Mouse (Mus musculus) liver, embryonic 14.5 days (tissue): ENCODE results near the gene Fcho1. TPM values are rescaled to one million over a fixed set of nuclear protein-coding genes. Genes with fewer than 3 reads are reported as not detected.
"Not testable (repeated sequence)": the region's sequence is repeated elsewhere in the genome, so short reads cannot be mapped to it uniquely, and the experiment has no call there.

ENCODE experiments used
- ATAC-seq: fragments of 200-750 bp; cut with Nextera tagmentation; 2 replicates; pipeline ENCODE4 v1.8.0; 2017; ENCODE audit warnings: moderate number of reproducible peaks, mild to moderate bottlenecking, moderate library complexity; ENCODE audit not compliant: insufficient read depth
- DNase-seq, 3 experiments: peaks; one replicate each; pipeline ENCODE4 v3.0.0-alpha.2; 2012 to 2013; ENCODE audit warnings: low read depth in 3 of 3, low spot score in 3 of 3
- H3K27ac ChIP-seq: fragments of 300-500 bp; sonication (generic); 2 replicates; pipeline ENCODE4 v1.5.1; 2014; ENCODE audit warnings: moderate library complexity, mild to moderate bottlenecking, control low read depth, inconsistent platforms
- H3K27me3 ChIP-seq: fragments of 300-500 bp; sonication (generic); 2 replicates; pipeline ENCODE4 v1.6.1; 2014; ENCODE audit warnings: mild to moderate bottlenecking, low read length, moderate library complexity; ENCODE audit not compliant: control insufficient read depth, insufficient read depth
- H3K36me3 ChIP-seq: fragments of 300-500 bp; sonication (generic); replicated peaks from 2 replicates; pipeline ENCODE4 v1.6.1; 2014; ENCODE audit warnings: low read depth; ENCODE audit not compliant: control insufficient read depth, insufficient read depth
- H3K4me1 ChIP-seq, 2 experiments: fragments of 200-500 bp in 1 of 2; fragments of 300-500 bp in 1 of 2; sonication (generic) in 1 of 2; replicated peaks; 2 replicates each; pipeline ENCODE4 v1.6.1; 2012 to 2014; ENCODE audit warnings: antibody characterized with exemption in 1 of 2, inconsistent platforms in 1 of 2, low read length in 1 of 2; ENCODE audit not compliant: control insufficient read depth in 2 of 2, insufficient read depth in 2 of 2
- H3K4me2 ChIP-seq: fragments of 300-500 bp; sonication (generic); 2 replicates; pipeline ENCODE4 v1.6.1; 2014; ENCODE audit warnings: low read depth, mild to moderate bottlenecking, control low read depth, moderate library complexity
- H3K4me3 ChIP-seq, 2 experiments: fragments of 200-500 bp in 1 of 2; fragments of 300-500 bp in 1 of 2; sonication (generic) in 1 of 2; 2 replicates each; pipeline ENCODE4 v1.5.1; 2012 to 2014; ENCODE audit warnings: low read depth in 2 of 2, low read length in 2 of 2, mild to moderate bottlenecking in 2 of 2, control low read depth in 1 of 2, inconsistent platforms in 1 of 2, moderate library complexity in 1 of 2; ENCODE audit not compliant: insufficient read depth in 1 of 2
- H3K9ac ChIP-seq: fragments of 300-500 bp; sonication (generic); replicated peaks from 2 replicates; pipeline ENCODE4 v1.6.1; 2014; ENCODE audit warnings: mild to moderate bottlenecking, control low read depth, moderate library complexity
- H3K9me3 ChIP-seq: fragments of 300-500 bp; sonication (generic); 2 replicates; pipeline ENCODE4 v1.6.1; 2016; ENCODE audit warnings: low read length, mixed read lengths; ENCODE audit not compliant: control insufficient read depth
- CTCF ChIP-seq: IDR thresholded peaks from 2 replicates; pipeline ENCODE4 v1.5.1; 2016; ENCODE audit warnings: antibody characterized with exemption, low read depth, control low read depth
- EP300 ChIP-seq: IDR thresholded peaks from 2 replicates; pipeline ENCODE4 v1.6.1; 2016; ENCODE audit warnings: antibody characterized with exemption, low read depth
- WGBS: fragments of 180-500 bp; shearing (Covaris S2); extraction: QIAGEN DNeasy Blood & Tissue Kit; methylation state at CpG from one replicate; pipeline ENCODE4 v1.1.7; 2014; ENCODE audit not compliant: insufficient replicate concordance; 5-methylcytosine and 5-hydroxymethylcytosine counted together
- polyA plus RNA-seq, 2 experiments: library from polyadenylated mRNA; depleted of rRNA in 1 of 2; stranded (reverse) in 1 of 2; unstranded in 1 of 2; fragments of >200 nt; fragmentation: Nextera tagmentation in 1 of 2; extraction: Ambion mirVana in 1 of 2; gene quantifications; 2 replicates each; pipeline versions ENCODE4 v1.2.1 to v1.2.3; 2012 to 2014

Fcho1 gene
- polyA plus RNA-seq, 2 experiments = 14.7 to 24.6 TPM

DNA sequence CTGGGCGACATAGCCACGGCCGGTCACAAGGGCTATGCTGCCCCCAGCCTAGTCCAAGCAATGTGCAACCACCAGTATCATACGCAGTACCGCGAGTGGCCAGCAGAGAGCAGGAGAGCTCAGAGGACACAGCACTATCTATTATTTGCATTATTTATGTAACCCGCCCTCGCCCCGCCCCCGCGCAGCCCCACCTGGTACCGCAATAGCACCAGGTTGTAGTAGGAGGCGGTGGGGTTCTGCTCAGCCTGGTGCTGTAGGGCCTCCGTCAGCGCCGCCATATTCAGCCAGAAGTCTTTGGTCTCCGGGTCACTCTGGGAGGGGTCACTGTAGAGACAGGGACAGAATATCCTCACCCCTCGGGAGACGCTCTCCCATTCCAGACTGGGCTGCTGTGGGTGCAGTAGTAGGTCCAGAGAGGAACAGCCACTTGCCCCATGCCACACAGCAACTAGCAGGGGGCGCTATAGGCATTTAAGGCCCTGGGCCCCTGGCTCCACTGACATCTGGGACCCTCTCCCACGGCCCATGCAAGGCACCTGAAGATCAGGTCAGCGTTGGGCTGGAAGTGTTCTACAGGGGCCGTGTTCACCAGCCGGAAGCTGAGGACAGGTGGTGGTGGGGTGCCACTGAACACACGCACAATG, 15.6 kb downstream of the Fcho1 start:
- Histone ChIP-seq H3K27ac (no peak overlapping the region), H3K9me3 (no peaks in the 10 kb centered on the region), H3K4me2 (peak overlapping the region; percentile 38), H3K4me3 (no peak overlapping the region), H3K36me3 (no peaks in the 10 kb centered on the region; the same call in 1 of the 2 replicates), H3K27me3 (no peaks in the 10 kb centered on the region), H3K9ac (no peak overlapping the region), H3K4me1 (peaks cover 0 to under 1% of the 10 kb centered on the region in 2 experiments; a peak in 1 of 4 replicates)
- 33% methylated on average over 25 of the region's 25 CpGs for WGBS
- DNase-seq (peak; percentile 60 to 66 (median 62)), ATAC-seq (peak; percentile 63)
- TF ChIP-seq EP300 = no peak
- TF ChIP-seq CTCF = peak; percentile 90

- no peaks in the 10 kb centered on the region; the same call in 1 of the 2 replicates for H3K36me3 ChIP-seq
- peak; percentile 10; the same call in 1 of the 2 replicates for ATAC-seq
- no peak overlapping the region for H3K27ac ChIP-seq
- no peaks in the 10 kb centered on the region for H3K9me3 ChIP-seq
- H3K27me3 ChIP-seq = no peaks in the 10 kb centered on the region
- no peak for TF ChIP-seq CTCF
- no peak for TF ChIP-seq EP300
- 62% methylated on average over 25 of the region's 25 CpGs for WGBS
- DNase-seq = no peak
- peaks cover 0 to 4% of the 10 kb centered on the region in 2 experiments; a peak in 2 of 4 replicates for H3K4me1 ChIP-seq
- H3K9ac ChIP-seq = no peak overlapping the region
- no peak overlapping the region; the same call in 1 of the 2 replicates for H3K4me2 ChIP-seq
- no peak overlapping the region for H3K4me3 ChIP-seq
Observed at GRCm38 (mm10) chr8:71709134-71709799, 16.2 kb downstream of the Fcho1 start.

GRCm38 (mm10) chr8:71707874-71708273, 17.6 kb downstream of the Fcho1 start:
- no peak overlapping the region for H3K27ac ChIP-seq
- DNase-seq (peak in 2 of 3 experiments; percentile 46 to 48), ATAC-seq (no peak)
- no peak overlapping the region for H3K4me3 ChIP-seq
- no peak overlapping the region for H3K4me2 ChIP-seq
- 32% methylated on average over 8 of the region's 8 CpGs for WGBS
- no peaks in the 10 kb centered on the region; the same call in 1 of the 2 replicates for H3K36me3 ChIP-seq
- H3K27me3 ChIP-seq = no peaks in the 10 kb centered on the region
- H3K4me1 ChIP-seq = peaks cover 8 to 17% of the 10 kb centered on the region in 2 experiments
- H3K9ac ChIP-seq = no peak overlapping the region
- TF ChIP-seq CTCF = peak; percentile 93
- TF ChIP-seq EP300 = no peak
- H3K9me3 ChIP-seq = no peaks in the 10 kb centered on the region

GRCm38 (mm10) chr8:71703400-71703799, 22.1 kb downstream of the Fcho1 start:
- not testable (repeated sequence) for H3K36me3 ChIP-seq, H3K9me3 ChIP-seq, DNase-seq
- peak overlapping the region; percentile 54 to 72 for H3K4me3 ChIP-seq
- peak overlapping the region; percentile 91 for H3K27ac ChIP-seq
- peaks cover 24 to 35% of the 10 kb centered on the region in 2 experiments for H3K4me1 ChIP-seq
- peak overlapping the region; percentile 79 for H3K9ac ChIP-seq
- H3K27me3 ChIP-seq = peaks cover 19% of the 10 kb centered on the region
- H3K4me2 ChIP-seq = peak overlapping the region; percentile 80
- peak; percentile 80 for ATAC-seq

GRCm38 (mm10) chr8:71702923-71703322, 22.6 kb downstream of the Fcho1 start:
- peak; percentile 71 to 75 (median 74) for DNase-seq
- H3K4me1 ChIP-seq = peaks cover 24 to 35% of the 10 kb centered on the region in 2 experiments
- peak overlapping the region; percentile 80 for H3K4me2 ChIP-seq
- H3K27ac ChIP-seq = peak overlapping the region; percentile 91
- peak; percentile 96 for ATAC-seq
- H3K9ac ChIP-seq = peak overlapping the region; percentile 79
- H3K9me3 ChIP-seq = no peaks in the 10 kb centered on the region
- 30% methylated on average over 3 of the region's 3 CpGs for WGBS
- no peaks in the 10 kb centered on the region for H3K36me3 ChIP-seq
- peak overlapping the region; percentile 54 to 72 for H3K4me3 ChIP-seq
- TF ChIP-seq CTCF (peak; percentile 42), EP300 (peak; percentile 76)
- peaks cover 19% of the 10 kb centered on the region for H3K27me3 ChIP-seq
